Mouse (Mus musculus) mouse embryonic stem cell (cell line): ENCODE results near the gene Ddx20.

Source experiments
- in situ Hi-C, 2 experiments: fragments of 300-500 bp; cut with MboI; formaldehyde crosslinking; loops; 1 replicate in 1 of 2; 3 replicates in 1 of 2; pipeline ENCODE4 v1.14.3; 2019 to 2020; ENCODE audit warnings: low sequenced_read_pairs in 2 of 2, low pct_unique_long_range_greater_than_20kb in 1 of 2, mixed read lengths in 1 of 2; ENCODE audit not compliant: unreplicated experiment in 1 of 2

Gene Ddx20

GRCm38 (mm10) chr3:105632296-105632695 lies 55.1 kb downstream of the Ddx20 start:
- in situ Hi-C loops, result no loop called here
